Mouse (Mus musculus) liver, embryonic 14.5 days (tissue): Measurements from ENCODE around the gene Tmem52. TPM values are rescaled to one million over a fixed set of nuclear protein-coding genes. Genes with fewer than 3 reads are reported as not detected.

ENCODE experiments used
- ATAC-seq: fragments of 200-750 bp; cut with Nextera tagmentation; 2 replicates; pipeline ENCODE4 v1.8.0; 2017; ENCODE audit warnings: moderate number of reproducible peaks, mild to moderate bottlenecking, moderate library complexity; ENCODE audit not compliant: insufficient read depth
- DNase-seq, 3 experiments: peaks; one replicate each; pipeline ENCODE4 v3.0.0-alpha.2; 2012 to 2013; ENCODE audit warnings: low read depth in 3 of 3, low spot score in 3 of 3
- H3K27ac ChIP-seq: fragments of 300-500 bp; sonication (generic); 2 replicates; pipeline ENCODE4 v1.5.1; 2014; ENCODE audit warnings: moderate library complexity, mild to moderate bottlenecking, control low read depth, inconsistent platforms
- H3K27me3 ChIP-seq: fragments of 300-500 bp; sonication (generic); 2 replicates; pipeline ENCODE4 v1.6.1; 2014; ENCODE audit warnings: mild to moderate bottlenecking, low read length, moderate library complexity; ENCODE audit not compliant: control insufficient read depth, insufficient read depth
- H3K36me3 ChIP-seq: fragments of 300-500 bp; sonication (generic); replicated peaks from 2 replicates; pipeline ENCODE4 v1.6.1; 2014; ENCODE audit warnings: low read depth; ENCODE audit not compliant: control insufficient read depth, insufficient read depth
- H3K4me1 ChIP-seq, 2 experiments: fragments of 200-500 bp in 1 of 2; fragments of 300-500 bp in 1 of 2; sonication (generic) in 1 of 2; replicated peaks; 2 replicates each; pipeline ENCODE4 v1.6.1; 2012 to 2014; ENCODE audit warnings: antibody characterized with exemption in 1 of 2, inconsistent platforms in 1 of 2, low read length in 1 of 2; ENCODE audit not compliant: control insufficient read depth in 2 of 2, insufficient read depth in 2 of 2
- H3K4me2 ChIP-seq: fragments of 300-500 bp; sonication (generic); 2 replicates; pipeline ENCODE4 v1.6.1; 2014; ENCODE audit warnings: low read depth, mild to moderate bottlenecking, control low read depth, moderate library complexity
- H3K4me3 ChIP-seq, 2 experiments: fragments of 200-500 bp in 1 of 2; fragments of 300-500 bp in 1 of 2; sonication (generic) in 1 of 2; 2 replicates each; pipeline ENCODE4 v1.5.1; 2012 to 2014; ENCODE audit warnings: low read depth in 2 of 2, low read length in 2 of 2, mild to moderate bottlenecking in 2 of 2, control low read depth in 1 of 2, inconsistent platforms in 1 of 2, moderate library complexity in 1 of 2; ENCODE audit not compliant: insufficient read depth in 1 of 2
- H3K9ac ChIP-seq: fragments of 300-500 bp; sonication (generic); replicated peaks from 2 replicates; pipeline ENCODE4 v1.6.1; 2014; ENCODE audit warnings: mild to moderate bottlenecking, control low read depth, moderate library complexity
- H3K9me3 ChIP-seq: fragments of 300-500 bp; sonication (generic); 2 replicates; pipeline ENCODE4 v1.6.1; 2016; ENCODE audit warnings: low read length, mixed read lengths; ENCODE audit not compliant: control insufficient read depth
- CTCF ChIP-seq: IDR thresholded peaks from 2 replicates; pipeline ENCODE4 v1.5.1; 2016; ENCODE audit warnings: antibody characterized with exemption, low read depth, control low read depth
- EP300 ChIP-seq: IDR thresholded peaks from 2 replicates; pipeline ENCODE4 v1.6.1; 2016; ENCODE audit warnings: antibody characterized with exemption, low read depth
- WGBS: fragments of 180-500 bp; shearing (Covaris S2); extraction: QIAGEN DNeasy Blood & Tissue Kit; methylation state at CpG from one replicate; pipeline ENCODE4 v1.1.7; 2014; ENCODE audit not compliant: insufficient replicate concordance; 5-methylcytosine and 5-hydroxymethylcytosine counted together
- polyA plus RNA-seq, 2 experiments: library from polyadenylated mRNA; depleted of rRNA in 1 of 2; stranded (reverse) in 1 of 2; unstranded in 1 of 2; fragments of >200 nt; fragmentation: Nextera tagmentation in 1 of 2; extraction: Ambion mirVana in 1 of 2; gene quantifications; 2 replicates each; pipeline versions ENCODE4 v1.2.1 to v1.2.3; 2012 to 2014

The Tmem52 gene
- polyA plus RNA-seq, 2 experiments: not detected

DNA sequence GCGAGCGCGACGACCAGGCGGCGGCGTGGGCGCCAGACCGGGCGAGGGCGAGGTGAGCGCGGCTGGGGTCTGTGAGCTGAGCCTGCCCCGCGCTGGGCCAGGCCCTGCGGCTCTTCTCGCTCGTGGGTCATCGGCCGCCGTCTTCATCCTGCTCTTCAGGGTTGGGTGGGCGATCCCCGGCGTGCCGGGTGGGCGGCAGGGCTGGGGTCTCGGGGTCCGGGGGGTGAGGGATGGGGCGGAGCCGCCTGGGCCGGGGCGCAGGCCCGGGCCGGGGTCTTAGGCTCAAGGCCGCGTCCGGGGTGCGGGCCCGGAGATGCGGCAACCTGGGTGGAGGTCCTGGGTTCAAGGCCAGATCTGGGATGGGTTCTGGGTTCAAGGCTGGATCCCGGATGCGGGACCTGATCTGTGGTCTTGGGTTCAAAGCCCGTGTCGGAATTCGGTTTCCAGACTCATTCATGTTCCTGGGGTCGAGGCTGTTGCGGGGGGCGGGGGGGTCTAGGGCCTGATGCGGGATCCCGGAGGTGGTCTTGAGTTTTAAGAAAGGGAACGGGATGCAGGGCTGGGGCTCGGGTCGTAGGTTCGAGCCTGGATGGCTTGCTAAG is 22.7 kb downstream of the Tmem52 start:
- Histone ChIP-seq H3K4me1 (peaks cover 42 to 55% of the 10 kb centered on the region in 2 experiments), H3K4me3 (peak overlapping the region; percentile 82 to 92), H3K36me3 (no peaks in the 10 kb centered on the region; the same call in 1 of the 2 replicates), H3K9ac (peak overlapping the region; percentile 92), H3K27ac (peak overlapping the region; percentile 61), H3K4me2 (peak overlapping the region; percentile 98), H3K27me3 (no peaks in the 10 kb centered on the region), H3K9me3 (no peaks in the 10 kb centered on the region)
- DNase-seq (no peak), ATAC-seq (peak; percentile 38)
- no peak for TF ChIP-seq CTCF
- no peak for TF ChIP-seq EP300
- WGBS: under 1% methylated on average over 48 of the region's 54 CpGs

DNA sequence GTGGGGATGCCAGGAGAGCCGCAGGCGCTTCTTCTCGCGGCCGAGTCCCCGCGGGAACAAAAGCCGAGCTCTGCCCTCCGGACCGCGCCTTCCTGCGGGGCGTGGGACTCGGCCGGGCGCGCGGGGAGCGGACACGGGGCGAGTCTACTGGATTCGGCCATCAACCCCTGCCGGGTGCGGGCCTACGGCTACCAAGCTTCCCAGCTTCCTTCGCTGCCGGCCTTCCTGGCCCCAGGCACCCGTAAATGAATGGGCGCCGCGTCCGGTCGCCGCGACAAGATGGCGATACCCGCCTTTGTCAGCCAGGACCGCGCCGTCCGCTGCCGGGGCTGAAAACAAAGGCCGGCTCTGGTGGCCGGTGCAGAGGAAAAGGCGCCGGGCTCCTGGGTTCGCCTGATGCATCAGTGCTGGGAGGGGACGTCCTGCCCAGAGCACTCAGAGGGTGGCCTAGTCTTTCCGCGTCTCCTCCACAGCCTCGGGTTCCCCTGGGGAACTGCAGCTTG is 23.3 kb downstream of the Tmem52 start:
- peak in 1 of 3 experiments; percentile 31 for DNase-seq
- H3K9me3 ChIP-seq: no peaks in the 10 kb centered on the region
- H3K27me3 ChIP-seq: no peaks in the 10 kb centered on the region
- H3K36me3 ChIP-seq: no peaks in the 10 kb centered on the region; the same call in 1 of the 2 replicates
- 0% methylated on average over 50 of the region's 51 CpGs for WGBS
- H3K4me3 ChIP-seq: peak overlapping the region; percentile 82 to 92
- peaks cover 42 to 50% of the 10 kb centered on the region in 2 experiments for H3K4me1 ChIP-seq
- H3K9ac ChIP-seq: peak overlapping the region; percentile 92
- TF ChIP-seq EP300: no peak
- TF ChIP-seq CTCF: no peak
- peak; percentile 30; the same call in 1 of the 2 replicates for ATAC-seq
- H3K27ac ChIP-seq: peak overlapping the region; percentile 61
- H3K4me2 ChIP-seq: peak overlapping the region; percentile 98

DNA sequence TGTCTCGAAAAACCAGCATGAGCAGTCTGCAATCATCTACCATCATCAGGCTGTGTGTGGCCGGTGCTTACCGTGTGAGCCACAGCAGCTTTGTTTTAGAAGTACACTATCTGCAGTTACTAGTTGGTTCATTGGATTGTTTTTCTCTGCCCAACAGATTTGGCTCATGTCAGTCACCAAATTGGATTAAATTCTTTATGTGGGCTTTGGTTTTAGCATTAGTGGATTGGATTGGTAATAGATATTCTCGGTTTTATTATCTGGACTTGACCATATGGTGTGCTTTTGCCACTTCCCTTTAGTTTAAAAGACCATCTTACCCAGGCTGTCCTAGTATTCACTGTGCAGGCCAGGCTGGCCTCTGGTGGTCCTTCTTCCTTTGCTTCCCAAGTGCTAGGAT is 26.0 kb downstream of the Tmem52 start:
- 34% methylated on average over 4 of the region's 4 CpGs for WGBS
- DNase-seq (no peak), ATAC-seq (no peak)
- Histone ChIP-seq H3K4me2 (no peak overlapping the region), H3K9me3 (no peaks in the 10 kb centered on the region), H3K4me1 (peaks cover 17 to 24% of the 10 kb centered on the region in 2 experiments), H3K4me3 (no peak overlapping the region), H3K36me3 (no peaks in the 10 kb centered on the region; the same call in 1 of the 2 replicates), H3K27me3 (no peaks in the 10 kb centered on the region), H3K9ac (no peak overlapping the region), H3K27ac (no peak overlapping the region)
- TF ChIP-seq EP300 (no peak), CTCF (no peak)

DNA sequence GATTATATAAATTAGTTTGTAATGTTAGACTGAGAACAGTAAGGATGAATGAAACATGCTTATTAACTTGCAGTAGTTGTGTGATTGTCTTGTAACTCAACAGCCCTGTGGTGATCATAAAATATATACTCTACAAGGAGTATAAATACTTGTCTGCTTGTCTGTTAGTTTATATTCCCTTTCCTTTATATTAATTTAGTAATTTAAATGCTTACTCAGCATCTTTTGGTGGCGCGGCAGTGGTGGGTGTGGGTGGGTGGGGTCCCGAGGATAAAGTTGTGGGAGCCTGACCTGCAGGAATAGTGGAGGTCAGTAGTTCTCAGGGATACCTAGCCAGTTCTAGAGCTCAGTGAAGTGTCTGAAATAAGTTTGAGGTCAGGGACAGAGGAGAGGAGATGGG is 29.0 kb downstream of the Tmem52 start:
- DNase-seq: no peak
- Histone ChIP-seq H3K4me1 (peaks cover 10 to 12% of the 10 kb centered on the region in 2 experiments; a peak in 3 of 4 replicates), H3K4me2 (no peak overlapping the region), H3K4me3 (no peak overlapping the region), H3K9me3 (no peaks in the 10 kb centered on the region), H3K36me3 (no peaks in the 10 kb centered on the region; the same call in 1 of the 2 replicates), H3K27ac (no peak overlapping the region), H3K9ac (no peak overlapping the region), H3K27me3 (no peaks in the 10 kb centered on the region)
- no peak for ATAC-seq
- TF ChIP-seq EP300: no peak
- no peak for TF ChIP-seq CTCF
- WGBS: 57% methylated on average over 3 of the region's 3 CpGs

DNA sequence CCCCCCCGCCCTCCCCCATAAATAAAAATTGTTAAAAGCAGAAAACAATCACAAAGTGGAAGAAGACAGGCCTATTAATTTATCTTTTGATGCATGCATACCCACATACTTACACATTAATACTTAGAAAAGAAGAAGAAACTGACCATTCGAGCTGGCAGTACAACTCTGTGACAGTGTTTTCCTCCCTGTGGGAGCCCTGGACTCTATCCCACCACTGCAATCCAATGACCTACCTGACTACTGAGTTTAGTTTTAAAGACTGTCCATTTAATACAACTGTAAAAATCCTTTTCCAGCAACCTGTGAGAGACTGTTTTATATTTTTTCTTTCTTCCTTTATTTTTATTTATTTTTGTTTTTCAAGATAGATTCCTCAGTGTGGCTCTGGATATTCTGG is 32.2 kb downstream of the Tmem52 start:
- no peak for TF ChIP-seq EP300
- no peak for TF ChIP-seq CTCF
- WGBS: 59% methylated on average over 2 of the region's 2 CpGs
- no peak overlapping the region for H3K4me2 ChIP-seq
- ATAC-seq (no peak), DNase-seq (no peak)
- H3K9me3 ChIP-seq: no peaks in the 10 kb centered on the region
- no peaks in the 10 kb centered on the region; the same call in 1 of the 2 replicates for H3K36me3 ChIP-seq
- H3K9ac ChIP-seq: no peak overlapping the region
- peaks cover 4 to 7% of the 10 kb centered on the region in 2 experiments for H3K4me1 ChIP-seq
- H3K4me3 ChIP-seq: no peak overlapping the region
- no peaks in the 10 kb centered on the region for H3K27me3 ChIP-seq
- no peak overlapping the region for H3K27ac ChIP-seq
